Mouse (Mus musculus) layer of hippocampus, postnatal 10 days (tissue): ENCODE data around the gene Hcn1. TPM values are rescaled to one million over a fixed set of nuclear protein-coding genes. Genes with fewer than 3 reads are reported as not detected.
A peak's percentile ranks its signal among the peaks of the same experiment; 100 is the strongest.

Experiments
- DNase-seq, 2 experiments: peaks; one replicate each; pipeline ENCODE4 v3.0.0; 2021; ENCODE audit warnings: low spot score in 2 of 2
- total RNA-seq, 2 experiments: library from RNA; stranded (reverse); gene quantifications; 2 replicates each; pipeline ENCODE4 v1.2.3; 2021

Gene Hcn1
- total RNA-seq, 2 experiments from 2014 or later = 36.5 to 39.6 TPM

DNA sequence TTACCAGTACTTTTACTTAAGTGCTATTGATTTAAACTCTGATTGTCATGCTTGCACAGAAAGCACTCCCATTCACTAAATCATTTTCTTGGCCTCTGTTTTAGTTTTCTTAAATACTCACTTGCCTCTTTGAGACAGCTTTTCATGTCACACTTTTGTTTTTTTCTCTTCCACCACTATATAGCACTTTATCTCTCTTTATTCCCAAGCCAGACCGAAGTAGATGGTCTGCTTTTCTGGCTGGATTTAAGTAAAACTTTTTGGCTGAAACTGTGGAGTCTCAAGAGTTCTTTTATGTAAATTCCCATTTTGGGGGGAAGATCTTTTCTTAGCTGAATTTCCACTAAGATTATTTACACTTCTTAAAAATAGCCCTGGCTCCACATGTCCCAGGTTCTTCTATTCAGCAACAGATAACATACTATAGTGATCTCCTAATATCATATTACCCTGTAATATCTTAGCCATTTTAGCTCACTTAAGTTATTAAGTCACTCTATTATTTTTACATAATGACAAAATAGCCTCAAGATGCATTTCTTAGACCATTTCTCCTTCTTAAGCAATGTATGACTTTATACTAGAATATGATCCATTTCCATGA is 92.7 kb downstream of the Hcn1 start:
- no peak for DNase-seq

DNA sequence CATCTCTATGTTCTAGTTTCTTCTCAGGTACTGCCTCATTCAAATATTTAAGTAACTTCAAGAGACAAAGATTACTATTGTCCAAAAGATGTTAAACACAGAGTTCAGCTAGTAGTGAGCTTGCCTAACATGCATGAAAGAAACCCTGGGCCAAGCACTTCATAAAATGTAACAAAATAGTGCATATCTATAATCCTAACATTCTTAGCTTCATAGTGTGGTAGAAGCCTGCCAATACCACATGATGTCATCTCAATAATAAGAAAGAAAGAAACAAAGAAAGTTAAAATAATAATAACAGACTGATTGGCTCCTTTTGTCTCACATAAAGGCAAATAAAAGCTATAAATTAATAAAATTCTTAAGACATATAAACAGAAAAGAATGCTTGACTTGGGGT is 103.5 kb downstream of the Hcn1 start:
- no peak for DNase-seq

DNA sequence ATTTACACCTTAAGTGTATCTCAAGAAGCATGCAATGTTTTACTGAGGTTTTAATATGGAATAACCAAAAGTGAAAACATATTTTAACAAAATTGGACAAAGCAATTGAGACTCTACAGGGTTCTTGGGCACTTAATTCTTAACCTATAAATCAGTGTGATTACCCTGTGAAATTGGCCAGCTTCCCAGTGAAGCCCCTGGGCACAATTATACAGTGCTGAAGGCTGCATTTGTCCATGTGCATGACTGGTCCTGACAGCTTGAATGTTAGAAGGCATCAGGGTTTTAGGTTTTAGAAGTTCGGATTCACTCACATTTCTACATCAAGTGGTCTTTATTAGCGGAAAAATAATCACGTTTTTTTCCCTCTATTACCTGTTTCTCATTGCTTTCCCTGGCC is 103.9 kb downstream of the Hcn1 start:
- no peak for DNase-seq

DNA sequence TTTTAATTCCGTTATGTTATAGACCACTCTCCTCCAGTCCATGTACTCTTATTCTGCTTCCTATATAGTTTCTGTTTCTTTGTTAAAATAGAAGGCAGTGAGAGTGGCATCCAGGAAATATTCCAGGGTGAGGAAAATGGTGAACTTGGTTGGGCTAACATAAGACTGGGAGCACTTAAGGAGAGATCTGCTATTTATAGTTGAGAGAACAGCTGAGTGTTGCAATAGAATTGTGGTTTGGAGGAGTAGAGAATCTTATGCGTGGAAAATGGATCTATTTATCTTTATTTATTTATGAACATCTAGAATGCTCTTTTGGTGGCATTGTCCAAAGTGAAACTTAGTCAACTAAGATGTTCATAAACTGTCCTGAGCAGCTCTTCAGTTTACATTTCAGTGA is 104.4 kb downstream of the Hcn1 start:
- DNase-seq = no peak

DNA sequence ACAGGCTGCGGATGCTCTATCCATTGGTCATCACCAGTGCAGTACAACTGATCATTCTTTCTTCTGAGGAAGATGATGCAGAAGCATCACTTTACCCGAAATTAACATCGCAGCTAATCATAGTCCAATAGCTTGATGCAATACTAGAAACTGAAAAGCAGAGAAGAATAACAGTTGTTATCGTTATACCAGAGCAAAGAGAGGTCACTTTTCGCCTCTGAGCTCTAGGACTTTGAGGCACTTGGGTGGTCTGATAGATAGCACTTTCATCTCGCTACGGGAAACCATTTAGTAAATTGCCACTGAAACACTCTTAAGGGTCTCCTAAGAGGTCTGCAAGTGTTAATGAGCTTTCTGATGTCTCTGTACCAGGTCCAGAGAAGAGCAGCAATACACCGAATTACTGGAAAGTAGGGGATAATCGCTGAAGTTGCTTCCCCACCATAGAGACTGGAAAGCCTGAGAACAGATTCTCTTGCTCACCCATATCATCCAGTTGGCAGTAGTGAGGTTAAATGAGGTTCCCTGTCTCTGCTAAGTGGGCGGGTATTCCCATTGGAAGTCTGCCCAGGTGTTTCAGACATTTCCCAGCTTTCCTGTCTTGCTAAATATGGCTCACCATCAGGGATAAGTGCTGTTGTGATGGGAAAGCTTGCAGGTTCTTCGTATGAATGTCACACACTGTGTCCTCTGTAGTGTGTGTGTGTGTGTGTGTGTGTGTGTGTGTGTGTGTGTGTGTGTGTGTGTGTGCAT is 105.0 kb downstream of the Hcn1 start:
- DNase-seq = peak; percentile 30 to 45

DNA sequence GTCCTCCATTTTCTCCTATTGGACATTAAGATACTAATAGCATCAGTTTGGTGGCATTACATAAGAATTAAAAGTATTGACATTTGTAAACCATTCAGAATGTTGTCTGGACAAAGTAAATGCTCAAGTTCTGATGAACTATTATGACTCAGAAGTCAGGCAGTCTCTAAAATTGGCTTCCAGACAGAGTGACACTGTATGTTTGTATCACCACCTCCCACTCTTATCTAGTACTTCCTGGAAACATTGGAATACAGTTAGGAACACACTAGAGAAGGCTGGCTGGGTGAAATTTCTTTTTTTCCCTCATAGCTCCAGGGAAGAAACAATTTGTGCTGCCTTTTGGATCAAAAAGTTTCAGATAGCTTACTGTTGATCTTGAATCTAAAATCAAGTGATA is 108.7 kb downstream of the Hcn1 start:
- no peak for DNase-seq

DNA sequence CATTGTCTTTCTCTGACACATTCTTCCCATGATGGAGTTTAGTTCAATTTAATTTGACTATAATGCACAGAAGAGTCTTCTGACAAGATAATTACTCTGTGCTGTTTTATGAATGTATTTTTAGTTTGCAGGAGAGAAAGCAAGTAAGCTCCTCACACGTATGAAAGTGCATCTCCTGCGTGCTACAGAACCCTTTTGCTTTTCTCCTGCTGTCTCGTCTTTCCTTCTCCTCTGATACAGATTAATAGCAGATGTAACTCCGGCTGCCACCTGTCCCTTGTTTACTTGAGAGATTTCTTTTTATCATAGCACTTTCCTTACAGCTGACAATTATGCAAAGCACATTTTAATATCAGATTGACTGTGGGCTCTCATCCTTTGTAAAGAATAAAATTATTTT is 120.0 kb downstream of the Hcn1 start:
- no peak for DNase-seq

DNA sequence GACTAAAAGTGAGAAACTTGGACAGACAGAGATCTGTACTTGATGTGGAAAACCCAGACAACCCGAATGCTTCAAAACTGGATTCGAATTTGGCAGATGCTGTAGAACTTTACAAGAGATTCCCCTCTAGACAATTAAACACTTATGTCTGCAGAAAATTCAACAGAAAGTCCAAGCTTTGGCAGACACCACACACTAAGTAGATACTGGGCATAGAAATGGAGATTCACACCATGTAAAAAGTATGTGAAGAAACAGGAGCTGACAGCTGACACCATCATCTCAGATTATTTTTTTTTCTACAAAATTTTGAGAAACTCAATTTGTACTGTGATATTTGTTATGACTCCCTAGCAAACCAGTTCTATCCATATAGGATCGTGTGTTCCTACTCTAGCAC is 122.0 kb downstream of the Hcn1 start:
- no peak for DNase-seq

DNA sequence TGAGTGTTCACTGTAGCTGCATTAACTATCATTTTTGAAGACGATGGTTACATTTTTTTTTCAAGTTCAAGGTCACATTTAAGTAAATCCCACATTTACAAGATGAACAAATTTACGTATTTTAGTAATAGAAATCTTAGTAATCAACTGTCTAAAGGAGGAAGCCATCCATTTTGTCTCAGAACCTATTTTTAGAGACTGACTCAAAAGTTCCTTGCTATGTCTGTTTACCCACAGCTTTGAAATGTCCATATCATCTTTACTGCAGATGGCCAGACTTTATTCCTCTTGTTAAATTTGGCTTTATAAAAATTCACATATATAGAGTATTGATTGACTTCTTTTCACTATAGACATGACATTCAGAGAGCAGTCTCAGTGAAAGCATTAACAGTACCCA is 126.3 kb downstream of the Hcn1 start:
- no peak for DNase-seq

DNA sequence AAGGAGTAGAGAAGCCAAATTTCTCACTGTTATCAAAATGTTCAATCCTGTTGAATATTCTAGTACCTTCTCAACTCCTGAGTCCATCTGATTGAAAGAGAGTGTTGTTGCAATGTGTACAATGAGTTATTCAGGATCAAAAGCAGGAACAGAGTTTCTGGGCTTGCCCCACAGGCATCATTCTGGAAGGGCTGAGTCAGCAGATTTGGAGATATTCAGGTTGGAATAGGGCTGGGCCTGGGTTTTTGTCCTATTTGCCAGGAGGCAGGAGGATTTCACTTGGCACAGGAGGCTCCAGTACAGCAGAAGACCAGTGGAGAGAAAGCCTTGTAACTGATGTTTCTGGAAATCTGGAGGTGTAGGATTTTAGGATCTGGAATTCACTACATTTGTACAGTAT is 130.6 kb downstream of the Hcn1 start:
- no peak for DNase-seq

DNA sequence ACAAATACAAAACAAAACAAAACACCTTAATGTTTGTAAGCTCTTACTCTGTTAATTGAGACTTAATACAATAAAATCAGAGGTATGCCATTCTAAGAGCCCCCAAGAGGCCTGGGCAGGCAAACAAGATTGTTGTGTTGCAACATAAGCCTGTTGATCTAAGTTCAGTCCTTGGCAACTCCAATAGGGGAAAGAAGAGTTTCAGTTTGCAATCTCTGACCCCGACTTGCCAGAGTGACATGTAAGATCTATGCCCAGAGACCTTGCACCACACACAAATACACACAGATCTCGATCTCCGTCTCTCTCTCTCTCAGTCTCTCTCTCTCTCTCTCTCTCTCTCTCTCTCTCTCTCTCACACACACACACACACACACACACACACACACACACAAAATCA is 142.3 kb downstream of the Hcn1 start:
- DNase-seq = no peak

DNA sequence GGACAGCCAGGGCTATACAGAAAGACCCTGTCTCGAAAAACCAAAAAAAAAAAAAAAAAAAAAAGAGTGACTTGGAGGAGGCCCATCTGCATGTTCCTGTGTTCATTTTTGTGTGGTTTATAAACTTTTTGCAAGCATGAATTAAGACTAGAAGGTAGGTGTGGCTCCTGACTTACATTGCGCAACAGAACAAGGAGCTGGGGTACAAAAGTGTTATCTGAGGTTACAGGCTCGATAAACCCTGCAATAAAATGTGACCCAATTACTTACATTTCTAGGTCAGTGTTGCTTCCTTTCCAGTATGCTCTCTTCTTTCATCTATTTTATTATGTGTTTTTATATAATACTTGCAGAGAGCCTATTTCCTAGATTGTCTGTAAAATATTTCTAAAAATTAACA is 143.1 kb downstream of the Hcn1 start:
- DNase-seq = no peak

DNA sequence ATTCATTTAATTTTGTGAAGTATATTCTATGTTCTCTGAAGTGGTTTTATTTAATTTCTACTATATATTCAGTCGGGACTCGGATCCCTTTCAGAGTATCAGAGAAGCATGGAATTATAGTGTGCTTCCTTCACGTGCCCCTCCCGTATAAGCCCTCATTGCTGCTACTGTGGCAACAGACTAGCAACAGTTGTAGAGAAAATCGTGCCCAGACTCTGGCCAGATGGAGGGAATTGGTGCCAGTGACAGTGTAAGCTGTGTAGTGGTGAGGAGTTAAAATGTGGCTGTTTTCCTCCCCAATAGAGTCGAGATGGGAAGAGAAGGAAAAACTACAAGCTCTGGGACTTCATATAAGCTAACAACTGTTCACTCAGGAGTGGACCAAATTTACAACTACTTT is 163.4 kb downstream of the Hcn1 start:
- peak; percentile 69 to 71 for DNase-seq

DNA sequence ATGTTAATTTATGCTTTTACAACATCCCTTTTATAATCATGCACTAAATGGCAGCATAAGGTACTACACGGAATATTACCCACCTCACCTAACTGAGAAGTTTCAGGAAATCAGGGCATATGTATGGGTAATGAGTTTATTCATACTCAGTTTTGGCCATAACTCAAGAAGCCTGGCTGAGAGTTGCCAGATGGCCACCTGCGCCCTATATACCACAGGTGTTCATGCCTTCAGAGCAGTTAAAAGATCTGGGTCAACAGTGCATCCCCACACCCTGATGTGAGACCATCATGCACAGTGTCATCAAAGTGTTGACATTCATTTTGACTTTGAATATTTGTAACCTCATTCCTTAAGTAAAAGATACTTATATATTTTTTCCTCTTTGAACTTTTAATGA is 183.3 kb downstream of the Hcn1 start:
- no peak for DNase-seq

DNA sequence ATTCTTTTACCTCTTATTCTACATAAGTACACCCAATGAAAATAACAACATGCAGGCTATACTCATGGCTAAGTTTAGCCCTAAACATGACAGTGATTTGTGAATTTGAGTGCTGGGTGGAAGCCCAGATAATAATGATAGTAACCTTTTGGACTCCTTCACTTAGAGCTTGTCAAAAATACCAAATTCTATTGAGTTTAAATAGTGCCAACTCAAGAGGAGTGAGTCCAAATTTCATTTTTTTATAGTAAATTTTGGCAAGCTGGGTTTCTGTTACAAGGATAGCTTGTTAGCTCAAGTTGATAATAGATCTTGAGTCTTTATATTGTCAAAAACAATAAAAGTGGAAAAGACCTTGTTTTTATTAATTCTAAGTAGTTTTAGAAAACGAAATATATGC is 190.7 kb downstream of the Hcn1 start:
- no peak for DNase-seq

DNA sequence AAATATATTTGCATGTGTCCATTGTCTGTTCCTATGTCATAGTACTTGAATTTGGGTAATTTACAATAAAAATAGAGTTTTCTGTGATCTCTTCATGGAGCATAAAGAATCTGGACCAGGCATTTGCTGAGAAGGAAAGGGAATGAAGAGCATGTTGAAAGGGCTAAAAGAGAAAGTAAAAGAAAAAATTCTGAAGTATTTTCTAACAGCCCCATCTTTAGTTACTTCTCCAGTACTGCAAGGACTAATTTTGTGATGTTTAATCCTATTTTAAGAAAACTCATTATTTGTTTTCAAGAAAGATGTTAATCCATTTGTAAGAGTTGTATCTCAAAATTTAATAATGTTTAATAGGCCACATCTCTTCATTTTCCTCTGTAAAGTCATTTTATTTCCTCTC is 198.9 kb downstream of the Hcn1 start:
- no peak for DNase-seq

DNA sequence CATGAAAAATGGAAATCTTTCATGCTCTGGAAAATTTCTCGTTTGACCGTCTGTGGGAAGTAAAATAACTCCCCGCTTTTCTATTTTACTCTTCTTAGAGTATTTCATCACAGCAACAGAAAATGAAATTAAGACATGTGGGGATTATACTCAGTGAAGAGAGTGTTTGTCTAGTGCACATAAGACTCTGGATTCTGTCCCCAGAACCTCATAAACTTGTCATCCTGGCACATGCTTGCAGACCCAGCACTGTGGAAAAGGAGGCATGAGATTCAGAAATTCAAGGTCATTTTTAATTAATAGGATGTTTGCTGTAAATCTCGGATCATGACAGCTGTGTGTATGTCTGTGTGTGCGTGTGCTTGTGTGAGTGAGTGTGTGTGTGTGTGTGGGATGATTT is 225.5 kb downstream of the Hcn1 start:
- DNase-seq = no peak

DNA sequence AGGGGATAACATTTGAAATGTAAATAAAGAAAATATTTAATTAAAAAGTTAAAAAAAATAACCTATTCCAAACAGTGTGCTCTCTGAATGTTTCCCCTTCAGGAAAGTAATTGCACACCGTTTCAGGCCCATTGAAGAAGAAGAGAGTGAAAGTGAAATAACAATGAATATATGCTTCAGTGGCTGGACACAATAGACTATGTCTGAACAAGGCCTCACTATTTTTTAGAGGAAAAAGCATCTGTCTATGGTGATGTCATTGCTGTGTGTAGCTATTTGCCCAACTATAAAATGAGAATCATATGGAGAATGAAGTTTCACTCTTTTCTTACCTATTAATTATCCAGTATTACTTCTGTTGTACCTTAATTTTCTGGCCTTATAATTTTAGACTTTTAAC is 234.5 kb downstream of the Hcn1 start:
- DNase-seq = no peak

DNA sequence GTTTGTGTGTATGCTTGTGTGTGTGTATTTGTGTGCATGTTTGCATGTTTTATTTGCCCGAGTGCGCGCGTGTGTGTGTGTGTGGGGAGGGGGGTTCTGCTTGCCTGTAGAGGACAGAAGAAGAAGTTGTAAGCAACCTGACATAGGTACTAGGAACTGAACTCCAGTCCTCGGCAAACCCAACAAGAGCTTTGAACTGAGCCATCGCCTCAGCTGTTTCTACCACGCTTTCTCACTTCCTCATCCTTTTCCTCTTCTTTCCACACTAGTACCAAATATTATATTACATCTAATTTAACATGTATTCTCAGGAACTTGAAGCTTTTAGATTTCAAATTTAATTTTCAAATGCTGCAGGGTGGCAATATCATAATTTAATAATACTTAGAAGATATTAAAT is 236.1 kb downstream of the Hcn1 start:
- DNase-seq = no peak

DNA sequence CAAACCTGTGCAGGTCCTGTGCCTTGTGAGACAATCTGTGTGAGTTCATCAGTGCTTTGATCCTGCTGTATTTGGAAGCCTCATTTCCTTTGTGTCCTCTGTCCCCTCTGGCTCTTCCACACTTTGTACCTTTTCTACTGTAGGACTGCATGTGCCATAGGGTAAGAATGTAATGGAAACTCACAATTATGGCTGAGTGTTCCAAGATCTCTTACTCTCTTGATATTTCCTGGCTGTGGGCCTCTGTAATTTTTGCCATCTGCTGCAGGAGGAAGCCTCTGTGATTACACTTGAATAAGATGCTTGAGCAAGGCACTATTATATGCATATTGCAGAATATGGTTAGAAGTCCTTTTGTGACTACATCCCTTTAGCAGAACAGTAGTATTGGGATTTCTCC is 240.2 kb downstream of the Hcn1 start:
- DNase-seq = no peak

DNA sequence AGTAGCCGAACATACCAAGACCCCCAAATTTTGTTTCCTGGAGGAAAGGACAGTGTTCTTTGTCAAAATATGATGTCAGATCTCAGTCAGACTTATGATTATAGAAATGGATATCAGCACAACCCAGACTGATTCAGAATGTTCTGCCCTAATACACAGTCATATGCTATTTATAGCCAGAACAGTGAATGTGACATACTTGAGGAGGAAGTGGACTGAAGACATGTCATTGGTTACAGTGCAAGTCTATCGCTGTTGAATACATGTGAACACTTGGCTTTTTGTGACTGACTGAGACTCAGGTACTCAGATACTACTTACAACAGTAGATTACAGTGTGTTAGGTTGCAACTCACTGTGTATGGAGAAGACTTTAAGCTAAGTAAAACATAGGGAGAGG is 245.2 kb downstream of the Hcn1 start:
- no peak for DNase-seq

DNA sequence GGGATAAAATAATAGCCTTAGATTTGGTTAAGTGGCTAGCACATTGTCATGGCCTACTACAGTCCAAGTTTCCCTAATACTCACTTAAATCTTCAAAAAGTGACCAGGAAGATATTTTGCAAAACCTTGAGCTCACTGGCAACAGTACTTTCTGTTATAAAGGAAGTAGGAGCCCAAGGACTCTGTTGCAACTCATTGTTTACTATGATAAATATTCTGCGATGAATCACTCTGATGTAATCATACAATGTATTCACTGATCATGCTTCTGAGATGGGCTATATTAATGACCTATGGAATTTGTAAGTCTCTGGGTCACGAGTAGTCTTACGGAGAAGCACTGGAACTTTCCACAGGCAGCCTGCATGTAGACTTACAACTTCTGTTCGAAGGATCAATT is 246.6 kb downstream of the Hcn1 start:
- no peak for DNase-seq

DNA sequence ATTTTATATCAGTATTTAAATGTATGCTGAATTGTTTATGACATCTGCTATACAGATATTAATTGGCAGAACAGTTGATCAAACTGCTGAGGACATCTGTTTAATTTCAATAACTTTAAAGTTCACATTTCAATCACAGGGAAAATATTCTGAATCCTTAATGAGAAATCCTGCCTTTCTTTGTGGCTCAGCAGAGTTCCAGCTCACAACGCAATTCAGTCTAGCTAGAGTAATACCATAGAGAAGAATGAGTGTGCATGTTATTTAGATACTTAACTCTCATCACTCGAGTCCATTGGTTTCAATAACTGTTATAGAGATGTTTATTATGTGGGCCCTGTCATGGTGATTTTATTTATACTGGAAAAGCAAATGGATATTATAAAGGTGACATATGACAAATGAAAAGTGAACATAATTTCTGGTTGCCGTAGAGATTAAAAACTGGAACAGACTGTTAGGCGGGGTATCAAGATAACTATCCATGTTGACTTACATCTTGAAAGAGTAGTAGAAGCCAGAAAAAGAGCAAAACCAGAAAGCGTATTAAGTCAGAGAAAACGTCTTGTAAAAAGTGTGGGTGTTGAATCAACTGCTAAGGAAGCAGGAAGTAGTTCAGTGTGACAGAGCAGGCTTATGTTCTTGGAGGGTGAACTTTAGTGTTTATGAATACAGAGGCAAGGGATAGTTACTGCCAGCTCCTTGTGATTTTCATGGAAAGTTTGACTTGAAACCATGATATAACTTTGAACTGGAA is 250.0 kb downstream of the Hcn1 start:
- DNase-seq = no peak
